Mouse (Mus musculus) brown adipose tissue, adult 24 weeks (tissue): ENCODE results near the gene Gm9045. TPM values are rescaled to one million over a fixed set of nuclear protein-coding genes. Genes with fewer than 3 reads are reported as not detected.
"Not testable (repeated sequence)": the region's sequence is repeated elsewhere in the genome, so short reads cannot be mapped to it uniquely, and the experiment has no call there.

Source experiments
- H3K27ac ChIP-seq: fragments of 200-500 bp; replicated peaks from 2 replicates; pipeline ENCODE4 v1.5.1; 2012; ENCODE audit warnings: low read depth, mild to moderate bottlenecking, low read length
- H3K4me1 ChIP-seq: fragments of 200-500 bp; 2 replicates; pipeline ENCODE4 v1.6.1; 2012; ENCODE audit warnings: low read length, mixed read lengths; ENCODE audit not compliant: control insufficient read depth, insufficient read depth, insufficient read length
- H3K4me3 ChIP-seq: fragments of 200-500 bp; 2 replicates; pipeline ENCODE4 v1.5.1; 2012; ENCODE audit warnings: low read depth, mild to moderate bottlenecking, low read length, moderate library complexity; ENCODE audit not compliant: insufficient read depth
- polyA plus RNA-seq: library from polyadenylated mRNA; stranded (reverse); fragments of >200 nt; gene quantifications from 2 replicates; pipeline ENCODE4 v1.2.4, GENCODE M21; 2012; ENCODE audit not compliant: missing spikeins, insufficient read depth, insufficient read length

Gene Gm9045
- not detected in 2 replicates for polyA plus RNA-seq

GRCm38 (mm10) chr10:118337731-118338130, at the start of gene Gm9045:
Gene Gm9045 (minus strand): TSS chr10:118337831.
- H3K4me1 ChIP-seq, H3K27ac ChIP-seq, H3K4me3 ChIP-seq: not testable (repeated sequence)

DNA sequence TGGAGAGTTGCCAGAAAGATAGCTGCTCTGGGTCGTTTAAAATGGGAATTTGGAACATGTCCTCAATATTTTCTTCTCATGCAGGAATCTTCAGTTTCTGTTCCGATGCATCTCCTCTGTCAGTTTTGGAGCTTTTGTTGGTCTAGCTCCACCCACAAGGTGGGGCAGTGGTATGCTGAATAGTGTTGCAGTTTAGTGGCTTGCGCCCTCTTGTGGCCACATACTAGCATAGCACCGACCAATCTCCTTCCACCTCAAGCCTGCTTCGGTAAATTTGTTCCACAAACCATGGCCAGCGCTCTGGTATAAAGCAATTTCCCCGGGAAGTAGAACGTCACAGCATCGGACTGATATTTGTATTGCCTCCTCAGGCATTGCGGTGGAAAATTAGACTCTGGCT, 32.8 kb upstream of the Gm9045 start:
- no peak overlapping the region for H3K27ac ChIP-seq
- H3K4me1 ChIP-seq = no peaks in the 10 kb centered on the region
- H3K4me3 ChIP-seq = no peak overlapping the region

DNA sequence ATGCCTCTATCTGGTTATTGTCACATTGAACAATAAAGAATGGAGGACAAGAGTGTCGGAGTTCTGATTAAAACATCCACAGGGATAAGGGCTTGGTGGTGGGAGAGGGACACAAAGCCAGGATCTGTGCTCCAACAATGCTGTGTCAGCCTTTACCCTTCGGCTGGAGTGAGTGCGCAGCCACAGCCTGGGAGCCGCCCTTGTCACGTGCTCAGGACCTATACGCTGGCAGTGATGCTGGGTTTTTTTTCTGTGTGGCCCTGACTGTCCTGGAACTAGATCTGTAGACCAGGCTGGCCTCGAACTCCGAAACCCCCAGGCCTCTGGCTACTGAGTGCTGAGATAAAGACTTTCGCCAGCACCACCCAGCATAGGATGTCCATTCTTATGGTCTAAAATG, 31.9 kb upstream of the Gm9045 start:
- no peaks in the 10 kb centered on the region for H3K4me1 ChIP-seq
- H3K4me3 ChIP-seq = no peak overlapping the region

GRCm38 (mm10) chr10:118354005-118354404, 16.4 kb upstream of the Gm9045 start, which contains the start of gene Gm9049:
Gene Gm9049 (minus strand): TSS chr10:118354105.
- H3K4me3 ChIP-seq, H3K27ac ChIP-seq, H3K4me1 ChIP-seq: not testable (repeated sequence)

More for the DNA sequence above, 31.9 kb upstream of the Gm9045 start:
- no peak overlapping the region for H3K27ac ChIP-seq

- H3K4me1 ChIP-seq, H3K4me3 ChIP-seq, H3K27ac ChIP-seq: not testable (repeated sequence)
Observed at GRCm38 (mm10) chr10:118348579-118348978, 10.9 kb upstream of the Gm9045 start, which contains the start of gene Gm9048. Gene Gm9048 (minus strand): TSS chr10:118348679.

- not testable (repeated sequence) for H3K4me1 ChIP-seq, H3K27ac ChIP-seq, H3K4me3 ChIP-seq
Observed at GRCm38 (mm10) chr10:118343155-118343554, 5.5 kb upstream of the Gm9045 start, which contains the start of gene Gm9046. Gene Gm9046 (minus strand): TSS chr10:118343255.

DNA sequence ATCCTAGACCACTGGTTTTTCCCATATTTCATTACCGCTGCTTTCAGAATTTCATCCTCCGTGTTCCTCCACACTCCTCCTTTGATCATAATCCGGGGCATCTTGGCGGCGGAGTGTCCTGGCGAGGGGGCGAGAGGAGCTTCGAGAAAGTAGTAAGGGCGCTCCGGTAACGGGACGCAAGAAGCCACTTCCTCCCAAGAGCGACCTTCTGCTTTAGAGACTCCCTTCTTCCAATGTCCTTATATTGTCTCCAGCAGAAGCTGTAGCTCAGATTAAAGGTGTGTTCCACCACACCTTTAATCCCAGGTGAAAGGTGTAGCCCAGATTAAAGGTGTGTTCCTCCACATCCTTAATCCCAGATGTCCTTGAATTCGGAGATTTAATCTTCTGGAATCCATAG, 5.3 kb downstream of the Gm9045 start, which contains the start of gene Gm9044:
TSS of gene Gm9044 (minus strand) at position 101 of the 400 bp plus-strand sequence.
- H3K4me3 ChIP-seq, H3K27ac ChIP-seq, H3K4me1 ChIP-seq: not testable (repeated sequence)

DNA sequence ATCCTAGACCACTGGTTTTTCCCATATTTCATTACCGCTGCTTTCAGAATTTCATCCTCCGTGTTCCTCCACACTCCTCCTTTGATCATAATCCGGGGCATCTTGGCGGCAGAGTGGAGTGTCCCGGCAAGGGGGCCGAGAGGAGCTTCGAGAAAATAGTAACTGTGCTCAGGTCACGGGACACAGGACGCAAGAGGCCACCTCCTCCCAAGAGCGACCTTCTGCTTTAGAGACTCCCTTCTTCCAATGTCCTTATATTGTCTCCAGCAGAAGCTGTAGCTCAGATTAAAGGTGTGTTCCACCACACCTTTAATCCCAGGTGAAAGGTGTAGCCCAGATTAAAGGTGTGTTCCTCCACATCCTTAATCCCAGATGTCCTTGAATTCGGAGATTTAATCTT, 10.8 kb downstream of the Gm9045 start, which contains the start of gene Gm9040:
TSS of gene Gm9040 (minus strand) at position 101 of the 400 bp plus-strand sequence.
- not testable (repeated sequence) for H3K4me1 ChIP-seq, H3K4me3 ChIP-seq, H3K27ac ChIP-seq

DNA sequence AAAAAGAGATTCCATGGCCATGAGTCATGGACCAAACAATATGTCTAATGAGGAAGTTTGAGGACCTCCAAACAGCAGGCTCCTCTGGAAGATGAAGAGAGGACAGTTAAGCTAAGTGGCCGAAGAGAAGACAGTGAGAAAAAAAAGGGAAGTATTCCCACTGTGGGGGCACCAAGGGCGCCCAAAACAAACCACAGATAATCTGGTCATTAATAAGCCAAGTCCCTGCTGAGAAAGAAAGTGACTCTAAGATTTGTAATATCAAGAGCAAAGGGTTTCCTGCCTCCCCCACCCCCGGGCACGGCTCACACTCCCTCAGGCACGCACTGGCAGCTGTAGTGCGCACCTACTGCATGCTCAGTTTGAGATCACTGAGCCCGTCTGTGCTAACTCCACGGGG, 18.6 kb downstream of the Gm9045 start:
- H3K4me3 ChIP-seq = no peak overlapping the region
- H3K4me1 ChIP-seq = no peaks in the 10 kb centered on the region
- H3K27ac ChIP-seq = no peak overlapping the region

GRCm38 (mm10) chr10:118302133-118302532, 35.5 kb downstream of the Gm9045 start:
- H3K4me3 ChIP-seq, H3K4me1 ChIP-seq, H3K27ac ChIP-seq: not testable (repeated sequence)

- H3K4me1 ChIP-seq = no peaks in the 10 kb centered on the region
- no peak within 1 kb of the TSS for H3K27ac ChIP-seq
- H3K4me3 ChIP-seq = no peak within 1 kb of the TSS
Observed at GRCm38 (mm10) chr10:118294938-118295337, 42.7 kb downstream of the Gm9045 start, which contains the start of gene Iltifb. Gene Iltifb (minus strand): TSS chr10:118295038.

Other genes starting within 250 kb of the Gm9045 start
- gene Mdm1, start 196.0 kb downstream of the Gm9045 start, polyA plus RNA-seq = 2.7 and 9.5 TPM in 2 replicates
- gene Il22, start 132.9 kb downstream of the Gm9045 start, polyA plus RNA-seq = not detected in 2 replicates
- gene Gm32717, start 97.1 kb downstream of the Gm9045 start, polyA plus RNA-seq = not detected in 2 replicates
- not detected in 2 replicates for gene Gm32802, start 79.1 kb downstream of the Gm9045 start, polyA plus RNA-seq
- gene Iltifb, start 42.8 kb downstream of the Gm9045 start, polyA plus RNA-seq = not detected in 2 replicates
- not detected in 2 replicates for gene Gm9040, start 10.9 kb downstream of the Gm9045 start, polyA plus RNA-seq
- not detected in 2 replicates for gene Gm9044, start 5.4 kb downstream of the Gm9045 start, polyA plus RNA-seq
- gene Gm9046, start 5.4 kb upstream of the Gm9045 start, polyA plus RNA-seq = not detected in 2 replicates
- not detected in 2 replicates for gene Gm9048, start 10.8 kb upstream of the Gm9045 start, polyA plus RNA-seq
- gene Gm9049, start 16.3 kb upstream of the Gm9045 start, polyA plus RNA-seq = not detected in 2 replicates
- gene Ifng, start 103.2 kb upstream of the Gm9045 start, polyA plus RNA-seq = not detected in 2 replicates